In the genomic region with DNA sequence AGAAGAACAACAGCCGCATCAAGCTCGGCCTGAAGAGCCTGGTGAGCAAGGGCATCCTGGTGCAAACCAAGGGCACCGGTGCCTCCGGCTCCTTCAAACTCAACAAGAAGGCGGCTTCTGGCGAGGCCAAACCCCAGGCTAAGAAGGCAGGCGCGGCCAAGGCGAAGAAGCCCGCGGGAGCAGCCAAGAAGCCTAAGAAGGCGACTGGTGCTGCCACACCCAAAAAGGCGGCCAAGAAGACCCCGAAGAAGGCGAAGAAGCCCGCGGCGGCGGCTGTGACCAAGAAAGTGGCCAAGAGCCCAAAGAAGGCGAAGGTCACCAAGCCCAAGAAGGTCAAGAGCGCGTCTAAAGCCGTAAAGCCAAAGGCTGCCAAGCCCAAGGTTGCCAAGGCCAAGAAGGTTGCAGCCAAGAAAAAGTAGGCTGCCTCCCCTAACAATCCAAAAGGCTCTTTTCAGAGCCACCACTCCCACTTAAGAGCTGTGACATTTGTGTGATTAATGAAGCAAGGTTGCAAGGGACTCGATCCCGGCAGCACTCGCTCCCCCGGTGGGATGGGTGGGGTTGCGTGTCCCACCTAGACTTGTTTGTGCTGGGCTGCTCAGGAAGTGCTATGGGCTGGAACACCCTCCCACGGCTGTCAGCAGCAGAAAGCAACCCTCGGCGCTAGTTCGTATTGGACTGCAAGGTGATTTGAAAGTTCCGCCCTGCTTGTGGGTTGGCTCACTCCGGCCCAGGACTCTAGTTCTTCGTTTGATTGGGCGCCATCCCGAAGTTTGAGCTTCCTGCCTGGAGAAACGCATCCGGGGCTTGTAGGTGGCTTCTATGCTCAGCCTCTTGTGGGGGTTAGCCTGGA, we compare ENCODE assay signal across 8 mouse cellular contexts. TPM values are rescaled to one million over a fixed set of nuclear protein-coding genes. Genes with fewer than 3 reads are reported as not detected.
DNase-seq lines count a peak whose midpoint lies in the region; ATAC-seq and TF ChIP-seq lines count a peak whose summit lies in the region.

No protein-coding gene starts in this region.

- H3K4me3 ChIP-seq in hindbrain, embryonic 12.5 days, result peak overlapping the region; percentile 53
- H3K4me3 ChIP-seq in lung, postnatal 0 days (ENCODE audit: low read depth, low read length), result peak overlapping the region; percentile 71

- H3K27ac ChIP-seq in hindbrain, embryonic 12.5 days, result peak overlapping the region; percentile 94
- H3K27ac ChIP-seq in lung, postnatal 0 days (ENCODE audit: low read length), result peak overlapping the region; percentile 97

- ATAC-seq in hindbrain, embryonic 12.5 days (ENCODE audit: low FRiP score), result peak; percentile 86
- peak; percentile 85 for ATAC-seq in lung, postnatal 0 days

- H3K27me3 ChIP-seq in hindbrain, embryonic 12.5 days, result no peaks in the 10 kb centered on the region
- no peaks in the 10 kb centered on the region for H3K27me3 ChIP-seq in lung, postnatal 0 days (replicated peaks; ENCODE audit: insufficient read depth, low read length)

- H3K4me1 ChIP-seq in hindbrain, embryonic 12.5 days, result peaks cover 13% of the 10 kb centered on the region
- no peaks in the 10 kb centered on the region for H3K4me1 ChIP-seq in lung, postnatal 0 days (ENCODE audit: insufficient read depth, low read depth, low read length)

- no peaks in the 10 kb centered on the region for H3K36me3 ChIP-seq in hindbrain, embryonic 12.5 days
- H3K36me3 ChIP-seq in lung, postnatal 0 days (ENCODE audit: insufficient read depth, low read length), result no peaks in the 10 kb centered on the region

- TF ChIP-seq CTCF in lung, postnatal 0 days (IDR thresholded peaks at IDR 0.05), result no peak; the same call in none of the 2 replicates

- peak overlapping the region; percentile 99 for H3K4me2 ChIP-seq in hindbrain, embryonic 12.5 days (replicated peaks)
- peak overlapping the region; percentile 90 for H3K4me2 ChIP-seq in lung, postnatal 0 days (replicated peaks; ENCODE audit: low read depth, low read length)

- H3K9me3 ChIP-seq in hindbrain, embryonic 12.5 days (replicated peaks), result no peaks in the 10 kb centered on the region
- no peaks in the 10 kb centered on the region for H3K9me3 ChIP-seq in lung, postnatal 0 days (ENCODE audit: low read length)

- TF ChIP-seq EP300 in lung, postnatal 0 days (IDR thresholded peaks at IDR 0.05), result peak; percentile 59

- H3K9ac ChIP-seq in hindbrain, embryonic 12.5 days, result peak overlapping the region; percentile 82
- H3K9ac ChIP-seq in lung, postnatal 0 days (replicated peaks; ENCODE audit: low read depth), result peak overlapping the region; percentile 86

- peak; percentile 94 for DNase-seq in Muller cell, postnatal 12 days (ENCODE audit: inconsistent ontology term)
- DNase-seq in cerebellum, postnatal 10 days, result peak; percentile 90 to 93
- DNase-seq in frontal cortex, postnatal 10 days (ENCODE audit: low spot score in 2 of 2), result peak; percentile 89 to 91
- DNase-seq in layer of hippocampus, postnatal 10 days (ENCODE audit: low spot score in 2 of 2), result peak; percentile 84 to 89
- peak; percentile 98 for DNase-seq in lung, postnatal 0 days (ENCODE audit: low spot score)
- peak; percentile 78 for DNase-seq in ovary, postnatal 10 days (ENCODE audit: low spot score)
- peak; percentile 87 to 90 for DNase-seq in thymus, postnatal 10 days (ENCODE audit: low spot score in 2 of 2)

- under 1% methylated on average over 39 of the region's 39 CpGs for WGBS in hindbrain, embryonic 12.5 days
- under 1% methylated on average over 39 of the region's 39 CpGs for WGBS in lung, postnatal 0 days

RNA-seq across cellular contexts. Expression of a gene that starts 0.7 kb away (rescaled TPM):
- 15.0 and 15.4 TPM in 2 replicates for polyA plus RNA-seq in hindbrain, embryonic 12.5 days (2016; fragmentation: Nextera tagmentation; extraction: Ambion mirVana)
- total RNA-seq in layer of hippocampus, postnatal 10 days (2021), result 100 to 1,000 TPM in 1 of 2 experiments, 10 to 100 TPM in 1; 87.1 to 106 TPM
- 38.9 and 43.3 TPM in 2 replicates for polyA plus RNA-seq in lung, postnatal 0 days (2015; fragmentation: Nextera tagmentation; extraction: Ambion mirVana)

RNA-seq across cellular contexts. Expression of a gene that starts 6.1 kb away (rescaled TPM):
- 9.7 and 11.6 TPM in 2 replicates for polyA plus RNA-seq in hindbrain, embryonic 12.5 days (2016; fragmentation: Nextera tagmentation; extraction: Ambion mirVana)
- 10 to 100 TPM; 23.5 to 26.8 TPM for total RNA-seq in layer of hippocampus, postnatal 10 days (2021)
- 0.27 TPM in 1 of 2 replicates, not detected in the other for polyA plus RNA-seq in lung, postnatal 0 days (2015; fragmentation: Nextera tagmentation; extraction: Ambion mirVana)

RNA-seq across cellular contexts. Expression of a gene that starts 7.2 kb away (rescaled TPM):
- 2.2 and 2.9 TPM in 2 replicates for polyA plus RNA-seq in hindbrain, embryonic 12.5 days (2016; fragmentation: Nextera tagmentation; extraction: Ambion mirVana)
- 10 to 100 TPM; 38.1 to 45.9 TPM for total RNA-seq in layer of hippocampus, postnatal 10 days (2021)
- 0.99 TPM in 1 of 2 replicates, not detected in the other for polyA plus RNA-seq in lung, postnatal 0 days (2015; fragmentation: Nextera tagmentation; extraction: Ambion mirVana)

RNA-seq across cellular contexts. Expression of a gene that starts 11.6 kb away (rescaled TPM):
- 22.4 and 45.2 TPM in 2 replicates for polyA plus RNA-seq in hindbrain, embryonic 12.5 days (2016; fragmentation: Nextera tagmentation; extraction: Ambion mirVana)
- total RNA-seq in layer of hippocampus, postnatal 10 days (2021), result 10 to 100 TPM; 65.7 to 68.4 TPM
- 5.3 and 6.1 TPM in 2 replicates for polyA plus RNA-seq in lung, postnatal 0 days (2015; fragmentation: Nextera tagmentation; extraction: Ambion mirVana)

RNA-seq across cellular contexts. Expression of a gene that starts 12.8 kb away (rescaled TPM):
- polyA plus RNA-seq in hindbrain, embryonic 12.5 days (2016; fragmentation: Nextera tagmentation; extraction: Ambion mirVana), result 4.5 and 11.1 TPM in 2 replicates
- total RNA-seq in layer of hippocampus, postnatal 10 days (2021), result 10 to 100 TPM; 67.7 to 73.1 TPM
- 2.6 and 3.0 TPM in 2 replicates for polyA plus RNA-seq in lung, postnatal 0 days (2015; fragmentation: Nextera tagmentation; extraction: Ambion mirVana)

Comparison
In these comparisons a context has a peak if more than half of its experiments do, and no peak if none do; other contexts are left out.
1. Peak in every context shown above with its lines: DNase-seq, ATAC-seq, H3K4me3 ChIP-seq and H3K27ac ChIP-seq.